Mouse (Mus musculus) neutrophil, adult 5-6 weeks (primary cell): ENCODE data around the gene Pcyt1b. TPM values are rescaled to one million over a fixed set of nuclear protein-coding genes. Genes with fewer than 3 reads are reported as not detected.

Source experiments
- ATAC-seq: fragments of 151-379, 151-347 bp; 2 replicates; pipeline ENCODE4 v1.8.0; 2017; ENCODE audit warnings: mild to moderate bottlenecking, moderate TSS enrichment; ENCODE audit not compliant: insufficient number of reproducible peaks, poor library complexity, low FRiP score, severe bottlenecking; ENCODE audit errors: extremely low read depth
- total RNA-seq: library from RNA; stranded (forward); fragments of 200-1000 nt; gene quantifications from 2 replicates; pipeline ENCODE4 v1.2.3, GENCODE M21; 2017

Gene Pcyt1b
- total RNA-seq = 0.61 and 1.3 TPM in 2 replicates

DNA sequence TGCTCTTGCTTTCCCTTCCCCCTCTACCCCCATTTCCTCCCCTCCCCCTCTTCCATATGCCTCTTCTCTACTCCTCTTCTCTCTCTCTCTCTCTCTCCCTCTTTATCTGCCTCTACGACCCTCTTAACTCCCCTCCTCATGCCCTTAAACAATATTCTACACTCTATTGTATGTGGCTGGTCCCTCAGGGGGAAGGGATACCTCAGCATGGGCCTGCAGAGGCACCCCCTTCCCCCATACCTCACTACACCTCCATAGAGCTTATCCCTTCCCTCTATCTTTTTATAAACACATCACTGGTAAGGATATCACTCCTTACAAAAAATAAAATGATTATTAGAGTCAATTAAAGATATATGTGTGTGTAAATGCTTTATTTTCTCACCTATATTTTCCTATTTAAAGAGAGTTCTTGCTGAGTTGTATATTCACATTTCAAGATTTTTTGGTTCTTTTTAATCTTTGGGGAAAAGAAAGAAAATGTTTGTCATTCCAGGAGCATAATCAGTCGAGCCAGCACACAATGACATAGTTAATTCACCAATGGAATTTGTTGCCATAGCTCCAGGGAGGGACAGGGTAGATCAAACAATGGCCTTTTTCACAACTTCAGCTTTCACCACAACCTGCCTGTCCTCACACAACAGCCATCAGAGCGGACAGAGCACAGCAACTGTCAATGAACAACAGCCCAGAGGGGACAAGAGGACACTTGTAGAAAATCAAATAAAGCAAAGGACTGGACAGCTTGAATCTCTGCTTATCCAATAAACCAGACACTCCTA, at the start of gene Pcyt1b:
Pcyt1b (plus strand) TSS at position 646 of the 785 bp plus-strand sequence.
- no peak for ATAC-seq

DNA sequence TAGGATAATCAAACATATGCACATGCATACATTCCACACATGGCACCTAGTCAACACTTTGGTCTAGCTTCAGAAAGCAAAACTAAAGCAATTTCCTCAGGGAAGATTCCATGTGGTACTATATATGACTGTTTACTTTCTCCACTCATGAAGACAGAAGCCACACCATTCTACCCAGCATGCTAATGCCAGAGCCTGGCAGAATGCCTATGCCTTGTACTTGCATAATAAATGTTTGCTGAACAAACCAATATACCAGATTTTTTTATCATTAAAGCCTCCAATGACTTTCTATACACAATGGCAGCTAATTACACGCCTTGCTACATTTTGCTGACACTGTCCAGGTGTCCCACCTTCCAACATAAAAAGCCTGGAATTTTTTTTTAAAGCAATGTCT, 24.4 kb upstream of the Pcyt1b start:
- ATAC-seq = no peak

- ATAC-seq = peak; percentile 95
Measured at GRCm38 (mm10) chrX:93631657-93632449, 22.8 kb upstream of the Pcyt1b start, which contains the start of gene Pola1. Pola1 (minus strand) TSS chrX:93632155.

DNA sequence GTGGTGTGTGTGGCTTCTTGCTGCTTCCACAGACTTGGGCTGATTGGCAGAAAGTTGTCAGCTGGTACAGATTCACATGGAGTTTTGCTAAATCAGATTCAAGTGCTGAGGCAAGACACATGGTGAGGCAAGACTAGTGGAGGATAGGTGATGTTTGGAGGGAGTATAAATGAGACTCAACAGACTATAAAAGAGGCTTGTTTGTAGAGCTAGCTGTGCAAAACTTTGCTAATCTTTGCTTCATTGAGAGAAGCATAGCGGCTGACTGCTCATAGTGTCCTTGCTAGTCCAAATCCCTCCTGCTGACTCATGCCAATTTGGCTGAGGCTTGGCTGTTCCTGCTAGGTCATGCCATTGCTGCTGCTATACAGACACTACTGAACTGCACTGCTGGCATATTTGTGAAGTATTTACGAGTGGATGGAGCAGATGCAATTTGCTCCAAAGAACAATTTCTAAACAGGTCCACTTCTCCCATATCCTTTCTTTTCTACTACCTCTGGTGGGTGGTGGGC, 19.7 kb upstream of the Pcyt1b start:
- ATAC-seq = no peak

DNA sequence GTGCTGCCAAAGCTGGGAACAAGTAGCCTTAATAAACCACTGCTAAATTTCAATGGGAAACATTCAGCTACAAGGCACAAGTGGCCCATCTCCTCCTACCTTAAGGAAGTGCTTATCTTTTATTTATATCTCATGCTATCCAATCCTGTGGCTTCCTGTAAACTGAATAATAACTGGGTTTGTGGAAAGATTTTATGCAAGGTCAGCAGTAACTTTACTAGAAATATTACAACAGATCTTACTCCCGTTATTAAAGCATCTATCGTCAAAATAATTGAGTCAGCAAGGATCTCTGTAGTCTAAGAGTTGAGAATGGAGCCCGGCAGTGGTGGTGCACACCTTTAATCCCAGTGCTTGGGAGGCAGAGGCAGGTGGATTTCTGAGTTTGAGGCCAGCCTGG, 11.1 kb upstream of the Pcyt1b start:
- no peak for ATAC-seq

GRCm38 (mm10) chrX:93644022-93644421, 10.6 kb upstream of the Pcyt1b start:
- ATAC-seq = no peak

- no peak for ATAC-seq
Measured at GRCm38 (mm10) chrX:93650738-93651137, 3.9 kb upstream of the Pcyt1b start.

DNA sequence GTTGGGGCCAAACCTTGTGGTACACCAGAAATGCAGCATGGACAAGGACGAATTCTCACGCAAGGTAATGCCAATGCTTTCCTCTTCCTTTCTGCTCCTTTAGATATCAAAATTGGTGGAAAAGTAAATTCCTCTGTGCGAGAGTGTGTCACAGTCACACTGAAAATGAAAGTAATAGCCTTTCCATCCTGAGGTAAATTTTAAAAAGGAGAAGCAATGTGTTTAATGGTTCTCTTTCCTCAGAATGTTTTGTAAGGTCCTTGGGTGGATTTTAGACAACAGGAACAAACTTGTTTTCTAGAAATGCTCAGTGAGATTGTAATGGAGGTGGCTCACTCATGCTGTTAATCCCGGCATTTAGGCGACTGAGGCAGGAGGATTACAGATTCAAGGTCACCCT, 490 bp downstream of the Pcyt1b start:
- ATAC-seq = no peak

GRCm38 (mm10) chrX:93663919-93664586, 9.4 kb downstream of the Pcyt1b start:
- no peak for ATAC-seq

DNA sequence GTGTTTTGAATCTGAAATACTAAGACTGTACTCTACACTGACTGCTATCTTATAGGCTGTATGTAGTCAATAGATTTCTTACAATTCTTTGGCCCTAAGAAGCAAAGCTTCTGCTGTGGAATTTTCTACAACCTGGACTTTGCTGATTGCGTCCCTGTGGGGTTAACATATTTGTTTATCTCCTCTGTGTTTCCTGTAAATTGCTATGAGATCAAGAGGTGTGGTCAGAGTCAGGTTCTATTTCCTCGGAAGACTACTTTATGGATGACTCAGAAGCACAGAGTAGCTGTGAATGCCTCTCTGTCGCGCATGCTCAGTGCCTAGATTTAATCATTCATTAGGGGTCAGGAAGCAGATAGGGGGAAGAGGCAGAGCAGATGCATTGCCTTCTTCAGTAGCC, 10.1 kb downstream of the Pcyt1b start:
- no peak for ATAC-seq

DNA sequence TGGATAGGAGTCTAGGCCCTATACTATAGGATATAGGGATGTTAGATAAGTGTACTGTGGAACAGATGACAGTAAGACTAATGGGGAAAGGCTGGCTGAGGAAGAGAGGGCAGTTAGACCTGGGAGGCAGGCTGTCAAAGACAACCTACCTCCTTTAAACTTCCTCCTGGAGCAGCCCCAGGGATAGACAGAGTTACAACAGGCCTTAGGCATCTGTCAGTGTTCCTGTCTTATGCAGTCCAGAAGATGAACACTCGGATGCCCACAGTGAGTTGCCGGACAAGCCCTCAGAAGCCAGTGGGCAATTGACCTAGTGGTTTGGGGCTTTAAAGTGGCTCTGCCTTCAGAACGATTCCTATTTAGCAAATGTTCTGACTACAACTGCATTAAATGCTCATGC, 19.8 kb downstream of the Pcyt1b start:
- no peak for ATAC-seq

- peak; percentile 91 for ATAC-seq
Measured at GRCm38 (mm10) chrX:93674836-93675795, 20.5 kb downstream of the Pcyt1b start.

- no peak for ATAC-seq
Measured at GRCm38 (mm10) chrX:93676228-93676627, 21.6 kb downstream of the Pcyt1b start.

- ATAC-seq = peak; percentile 92
Measured at GRCm38 (mm10) chrX:93689287-93689686, 34.6 kb downstream of the Pcyt1b start.

DNA sequence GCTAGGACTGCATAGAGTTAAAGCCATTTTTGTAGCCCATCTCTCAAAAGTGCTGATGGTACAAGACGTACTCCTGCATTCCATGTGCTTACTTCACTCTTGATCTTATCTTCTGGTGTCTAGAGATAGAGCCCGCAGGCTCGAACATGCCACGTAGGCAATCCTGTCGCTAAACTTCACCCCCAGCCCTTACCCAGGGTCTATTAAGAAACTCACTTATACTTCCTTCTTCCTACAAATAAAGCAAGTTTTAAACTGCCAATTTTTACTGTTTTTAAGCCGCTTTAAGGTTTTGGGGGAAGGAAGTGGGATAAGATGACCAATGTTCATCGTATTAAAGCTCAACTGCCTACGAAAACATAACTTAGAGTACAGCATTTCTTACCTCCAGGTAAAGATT, 36.0 kb downstream of the Pcyt1b start:
- no peak for ATAC-seq

DNA sequence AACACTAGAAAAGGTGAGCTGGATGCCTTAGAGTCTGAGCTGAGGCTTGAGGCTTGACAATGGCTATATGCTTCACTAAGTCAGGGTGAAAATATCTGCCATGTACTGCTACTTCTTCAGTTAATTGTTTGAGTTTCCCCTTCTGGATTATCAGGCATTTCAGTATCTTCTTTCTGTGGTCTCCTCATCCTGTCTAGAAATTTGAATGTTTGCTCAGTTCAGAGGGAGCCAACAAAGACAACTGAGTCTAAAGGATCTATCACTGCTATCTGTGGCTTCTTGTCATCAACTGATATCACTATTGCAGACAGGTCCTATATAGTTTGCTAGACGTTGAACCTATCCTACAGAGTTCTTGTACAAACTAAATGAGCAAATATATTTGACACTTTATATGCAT, 42.9 kb downstream of the Pcyt1b start:
- no peak for ATAC-seq

DNA sequence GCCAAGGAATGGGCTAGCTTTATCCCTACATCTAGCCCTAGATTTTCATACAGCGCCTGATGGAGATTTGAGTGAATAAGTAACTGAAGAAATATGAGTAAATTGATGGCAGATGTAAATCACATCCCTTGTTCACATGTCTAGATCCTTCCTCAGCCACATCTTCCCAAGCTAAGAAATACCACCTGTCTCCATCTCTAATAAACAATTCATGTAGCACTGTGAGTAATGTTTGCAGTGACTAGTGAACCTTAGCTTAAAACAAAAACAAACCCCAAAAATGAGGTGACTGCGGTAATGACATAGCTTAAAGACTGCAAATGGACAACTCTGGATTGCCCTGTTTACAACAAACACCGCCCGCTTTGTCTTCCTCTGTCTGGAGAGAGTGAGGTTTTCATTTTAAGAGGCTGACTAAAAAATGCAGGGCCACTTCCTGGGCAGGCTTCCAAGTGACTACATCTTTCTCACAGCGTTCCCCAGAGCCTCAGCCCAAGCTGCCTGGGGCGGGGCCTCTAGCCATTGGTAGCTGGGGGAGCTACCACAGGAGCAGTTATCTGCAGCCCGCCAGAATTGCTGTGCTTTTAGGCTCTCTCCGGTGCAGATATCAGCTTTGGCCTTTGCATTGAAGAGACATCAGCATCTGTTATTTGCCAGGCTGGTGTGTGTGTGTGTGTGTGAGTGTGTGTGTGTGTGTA, 46.0 kb downstream of the Pcyt1b start:
- no peak for ATAC-seq

DNA sequence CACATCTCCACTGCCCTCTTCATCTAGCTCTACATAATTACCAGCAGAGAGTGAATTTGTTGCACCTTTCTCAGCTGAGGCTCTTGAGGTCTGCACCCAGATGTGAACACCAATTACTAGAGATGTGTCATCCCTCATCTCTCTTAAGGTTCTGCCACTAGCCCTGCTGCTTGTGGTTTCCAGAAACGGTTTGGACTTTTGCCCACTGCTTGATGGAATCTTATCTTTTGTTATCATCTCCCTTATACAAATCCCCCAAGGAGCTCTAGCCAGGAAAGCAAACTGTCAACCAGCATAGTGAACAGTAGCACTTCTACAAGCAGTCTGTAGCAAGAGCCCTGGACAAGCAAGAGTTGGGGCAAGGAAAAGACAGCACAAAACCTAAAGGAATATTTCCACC, 57.9 kb downstream of the Pcyt1b start:
- ATAC-seq = no peak
